Mouse (Mus musculus): ENCODE results near the gene Plek.

Gene Plek

DNA sequence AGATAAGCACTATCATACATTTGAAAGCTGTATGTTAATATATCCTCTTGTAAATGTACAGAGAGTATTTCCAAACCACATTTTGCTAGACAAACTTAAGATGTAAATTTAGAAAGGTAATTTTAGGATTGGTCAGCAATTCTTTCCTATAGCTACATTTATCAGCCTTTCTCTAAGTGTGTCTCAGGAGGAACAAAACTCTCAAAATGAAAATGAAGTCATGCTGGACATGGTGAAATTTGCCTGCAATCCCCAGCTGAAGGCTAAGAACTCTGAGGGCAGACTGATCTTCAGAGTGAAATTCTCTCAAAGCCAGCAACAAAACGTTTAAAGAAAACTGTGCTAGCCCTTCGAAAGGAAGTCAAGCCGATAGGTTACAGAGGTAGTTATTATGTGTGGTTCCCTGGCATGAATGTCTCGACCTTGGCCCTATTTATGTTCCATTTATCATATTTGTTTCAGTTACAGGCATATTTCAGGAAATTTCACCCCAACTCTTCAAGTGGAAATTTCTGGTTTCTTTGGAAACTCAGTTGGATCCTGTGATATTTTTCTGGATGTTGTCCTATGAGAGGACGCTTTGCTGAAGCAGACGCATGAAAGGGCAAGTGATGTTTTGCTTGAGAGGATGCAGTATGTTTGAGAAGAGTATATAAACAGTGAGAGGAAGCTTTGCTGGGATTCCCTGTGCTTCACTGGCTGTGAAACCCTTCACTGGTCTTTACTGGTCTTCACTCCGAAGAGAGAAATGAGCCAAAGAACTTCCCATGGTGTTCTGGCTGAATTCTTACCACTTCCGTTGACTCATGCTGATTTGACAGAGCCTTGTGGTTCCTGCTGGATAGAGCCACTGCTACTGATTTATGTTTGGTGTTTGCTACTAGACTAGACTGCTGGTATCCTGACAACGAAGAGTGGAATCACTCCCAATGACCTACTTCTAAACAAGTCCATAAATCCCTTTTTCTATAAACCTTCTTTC is 51.5 kb downstream of the Plek start:
- no peak for DNase-seq (ENCODE audit: low spot score in 2 of 2)

GRCm38 (mm10) chr11:16999933-17000332 is 52.2 kb downstream of the Plek start:
- DNase-seq (ENCODE audit: low spot score in 2 of 2): no peak

DNA sequence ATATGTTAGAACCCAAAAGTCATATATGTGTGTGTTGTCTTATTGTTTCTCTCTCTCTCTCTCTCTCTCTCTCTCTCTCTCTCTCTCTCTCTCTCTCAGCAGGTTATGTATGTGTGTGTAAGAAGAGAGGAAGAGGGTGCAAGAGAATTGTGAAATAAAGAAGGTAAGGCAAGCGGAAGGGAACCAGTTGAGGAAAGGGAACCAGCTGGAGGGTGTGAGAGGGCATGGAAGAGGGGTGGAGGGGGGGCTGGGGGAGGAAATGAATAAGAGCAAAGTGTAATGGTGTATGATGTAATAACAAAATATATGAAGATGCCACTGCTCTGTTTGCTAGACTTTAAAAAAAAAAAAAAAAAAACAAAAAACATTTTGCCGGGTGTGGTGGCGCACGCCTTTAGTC is 52.8 kb downstream of the Plek start:
- no peak for DNase-seq (ENCODE audit: low spot score in 2 of 2)

DNA sequence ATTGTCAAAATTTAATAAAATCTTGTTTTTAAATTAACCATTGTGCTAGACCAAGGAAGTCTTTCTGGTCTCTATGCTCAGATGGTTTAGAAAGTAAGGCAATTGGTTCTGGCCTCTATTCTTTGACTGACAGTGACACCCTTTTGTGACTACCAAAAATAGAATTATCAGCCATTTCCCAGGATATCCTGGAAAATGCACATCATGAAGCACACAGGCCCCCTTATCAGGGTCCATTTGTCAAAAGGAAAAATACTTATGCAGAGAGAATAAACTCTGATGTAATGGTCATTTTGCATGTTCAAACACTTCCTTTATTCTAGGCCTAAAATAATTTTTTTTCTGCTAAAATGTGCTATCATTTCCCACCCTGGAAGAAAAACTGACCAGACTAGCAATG is 54.7 kb downstream of the Plek start:
- DNase-seq (ENCODE audit: low spot score in 2 of 2): no peak

DNA sequence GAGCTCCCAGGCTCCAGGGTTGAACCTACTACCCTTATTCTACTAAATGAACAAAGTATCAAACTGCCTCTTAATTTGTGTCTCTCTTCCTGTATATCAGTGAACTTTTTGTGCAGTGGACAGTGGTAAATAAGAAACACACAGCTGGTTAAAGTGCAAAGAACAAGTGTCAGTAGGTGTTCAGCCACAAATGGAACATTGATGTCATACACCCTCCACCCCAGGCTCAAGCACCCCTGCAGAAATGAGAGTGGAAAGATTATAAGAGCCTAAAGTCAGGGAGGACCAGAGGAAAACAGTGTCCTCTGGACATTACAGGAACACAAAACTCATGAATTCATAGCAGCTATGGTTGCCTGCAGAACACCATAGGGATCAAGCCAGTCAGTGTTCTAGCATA is 55.4 kb downstream of the Plek start:
- DNase-seq (ENCODE audit: low spot score in 2 of 2): no peak

- no peak for DNase-seq (ENCODE audit: low spot score in 2 of 2)
Measured at GRCm38 (mm10) chr11:16992880-16993279, 59.3 kb downstream of the Plek start.

DNA sequence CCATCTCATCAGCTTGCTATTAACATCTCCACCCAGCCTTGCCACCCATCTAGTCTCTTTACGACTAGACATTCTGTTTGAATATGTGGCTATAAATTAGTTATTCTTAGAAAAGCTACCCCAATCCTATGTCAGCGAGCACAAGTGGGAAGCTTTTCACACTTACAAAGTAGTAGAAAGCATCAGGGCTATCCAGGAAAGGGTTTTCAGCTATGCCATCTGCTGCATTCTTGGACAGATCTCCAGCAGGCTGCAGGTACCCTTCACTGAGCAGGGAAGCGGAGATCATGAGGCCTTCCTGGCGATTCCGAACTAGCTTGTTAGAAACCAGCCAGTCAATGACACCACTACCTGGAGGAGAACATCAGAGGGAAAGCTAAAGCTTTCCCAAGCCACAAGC is 62.3 kb downstream of the Plek start:
- DNase-seq (ENCODE audit: low spot score in 2 of 2): no peak

DNA sequence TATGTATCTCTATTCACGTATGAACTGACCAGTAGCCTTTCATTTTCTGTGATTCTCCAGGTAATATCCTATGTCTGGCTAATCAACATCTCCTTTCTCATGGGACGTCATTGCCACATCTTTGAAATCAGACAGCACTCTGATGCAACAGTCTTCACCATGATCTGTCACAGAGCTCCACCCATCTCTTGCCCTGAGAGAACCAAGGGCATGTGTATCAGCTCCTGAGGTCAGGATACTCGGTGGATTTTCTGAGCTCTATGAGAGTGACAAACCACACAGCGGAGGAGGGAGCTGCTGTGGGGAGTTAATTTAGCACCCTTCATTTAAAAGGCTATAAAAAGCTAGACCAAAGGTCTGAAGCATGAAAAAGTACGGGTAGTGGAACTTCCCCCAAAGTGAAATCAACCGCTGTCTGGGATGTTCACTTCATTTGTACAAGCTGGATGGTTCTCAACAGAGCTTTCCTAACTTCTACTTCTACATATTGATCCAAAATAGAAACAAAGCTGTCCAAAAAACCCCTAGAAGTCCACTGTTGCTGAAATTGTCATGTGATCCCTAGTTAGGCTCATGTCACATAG is 64.3 kb downstream of the Plek start:
- no peak for DNase-seq (ENCODE audit: low spot score in 2 of 2)

- DNase-seq (ENCODE audit: low spot score in 2 of 2): no peak
Measured at GRCm38 (mm10) chr11:16986550-16987187, 65.5 kb downstream of the Plek start.

- peak in 1 of 2 experiments; percentile 60 for DNase-seq (ENCODE audit: low spot score in 2 of 2)
Measured at GRCm38 (mm10) chr11:16978161-16978707, 73.9 kb downstream of the Plek start.

DNA sequence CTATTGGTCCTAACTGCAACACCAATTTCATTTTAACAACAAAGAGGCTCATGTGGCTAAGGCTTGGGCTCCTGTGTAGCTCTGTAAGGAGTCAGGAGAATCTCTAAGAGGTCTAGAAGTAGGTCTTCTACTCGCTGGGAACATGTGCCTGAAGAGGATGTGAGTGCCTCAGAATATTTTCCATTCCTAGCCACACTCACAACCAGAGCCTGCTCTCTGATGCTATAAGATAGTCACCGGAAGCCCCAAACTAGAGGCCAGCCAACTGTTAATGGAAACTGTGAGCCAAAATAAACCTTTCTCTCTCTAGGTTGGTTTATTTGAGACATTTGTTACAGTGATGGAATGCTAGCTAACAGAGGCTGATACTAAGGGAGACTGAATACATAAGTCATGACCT is 74.6 kb downstream of the Plek start:
- DNase-seq (ENCODE audit: low spot score in 2 of 2): no peak

DNA sequence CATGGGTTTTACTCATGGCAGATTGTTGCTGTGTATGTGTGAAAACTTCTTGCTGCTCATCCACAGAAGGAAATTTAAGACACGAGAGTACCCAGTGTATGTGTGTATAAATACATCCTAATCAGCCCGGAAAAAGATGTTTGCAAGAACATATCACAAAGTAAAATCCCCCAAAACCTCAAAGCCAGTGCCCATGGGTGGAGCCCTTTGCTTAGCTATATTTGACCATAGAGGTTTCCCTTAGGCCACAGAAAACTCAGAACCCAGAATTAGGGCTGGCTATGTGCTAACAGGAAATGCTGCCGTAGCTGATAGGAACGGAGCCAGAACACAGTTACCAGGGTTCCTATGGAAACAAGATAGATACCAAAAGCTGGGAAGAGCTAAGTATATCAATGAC is 75.2 kb downstream of the Plek start:
- DNase-seq (ENCODE audit: low spot score in 2 of 2): no peak

DNA sequence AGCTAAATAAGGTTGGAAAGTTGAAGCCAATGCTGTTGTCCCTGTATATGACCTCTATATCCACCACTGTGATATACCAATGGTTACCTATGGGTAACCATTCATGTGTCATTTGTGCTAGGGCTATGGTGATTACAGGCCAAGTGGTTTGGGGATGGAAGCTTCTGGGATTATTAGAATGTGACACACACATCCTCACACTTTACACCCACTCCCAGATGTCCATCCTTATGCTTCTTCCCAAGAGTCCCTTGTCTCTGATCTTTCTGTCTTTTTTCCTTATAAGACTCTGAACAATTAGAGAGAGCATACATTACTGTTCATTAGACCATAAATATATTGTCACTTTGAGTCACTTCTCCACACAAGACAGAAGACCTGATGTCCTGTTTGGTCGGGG is 79.1 kb downstream of the Plek start:
- no peak for DNase-seq (ENCODE audit: low spot score in 2 of 2)

- no peak for DNase-seq (ENCODE audit: low spot score in 2 of 2)
Measured at GRCm38 (mm10) chr11:16972027-16972426, 80.2 kb downstream of the Plek start.

- no peak for DNase-seq (ENCODE audit: low spot score in 2 of 2)
Measured at GRCm38 (mm10) chr11:16969650-16970049, 82.5 kb downstream of the Plek start.

DNA sequence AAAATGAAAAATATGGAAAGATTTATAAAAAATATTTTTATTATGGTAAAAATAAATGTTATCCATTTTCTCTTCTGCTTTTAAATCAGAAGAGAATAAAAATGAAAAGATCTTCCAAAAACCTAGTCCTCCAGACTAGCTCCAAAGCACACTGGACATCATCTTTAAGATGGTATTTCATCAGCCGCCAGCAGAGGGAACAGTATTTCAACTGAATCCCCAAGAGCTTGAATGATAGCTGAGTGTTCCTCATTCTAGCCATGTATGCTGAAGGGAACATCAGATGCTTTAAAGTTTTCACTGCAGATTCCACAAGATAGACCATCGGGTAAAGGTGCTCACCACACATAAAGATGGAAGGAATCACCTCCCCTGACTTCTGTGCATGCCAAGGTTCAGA is 84.4 kb downstream of the Plek start:
- no peak for DNase-seq (ENCODE audit: low spot score in 2 of 2)

GRCm38 (mm10) chr11:16958520-16958919 is 93.7 kb downstream of the Plek start:
- no peak for DNase-seq (ENCODE audit: low spot score in 2 of 2)

- no peak for DNase-seq (ENCODE audit: low spot score in 2 of 2)
Measured at GRCm38 (mm10) chr11:16957030-16957429, 95.2 kb downstream of the Plek start.

GRCm38 (mm10) chr11:16956115-16956862 is 95.9 kb downstream of the Plek start:
- DNase-seq (ENCODE audit: low spot score in 2 of 2): no peak

DNA sequence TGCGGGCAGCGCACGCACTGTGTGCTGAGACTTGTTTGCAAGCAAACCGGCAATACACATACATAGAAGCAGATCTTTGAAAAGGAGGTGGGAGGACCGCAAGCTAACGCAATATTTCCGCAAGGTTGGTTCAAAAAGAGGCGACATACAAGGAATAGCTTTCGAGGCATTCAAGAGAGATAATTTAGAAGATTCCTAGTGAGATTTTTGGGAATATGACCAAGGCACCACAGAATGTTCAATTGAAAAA is 100.5 kb downstream of the Plek start:
- DNase-seq (ENCODE audit: low spot score in 2 of 2): no peak

GRCm38 (mm10) chr11:16950976-16951760 is 101.0 kb downstream of the Plek start, which contains the start of gene Fbxo48:
Fbxo48 (plus strand) TSS chr11:16951375.
- DNase-seq (ENCODE audit: low spot score in 2 of 2): peak; percentile 95 to 96

All from spleen, postnatal 4 days (tissue).